Mouse (Mus musculus) limb, embryonic 13.5 days (tissue): Measurements from ENCODE around the gene Pcbp2. TPM values are rescaled to one million over a fixed set of nuclear protein-coding genes. Genes with fewer than 3 reads are reported as not detected.

Source experiments
- ATAC-seq: fragments of 200-750 bp; cut with Nextera tagmentation; 2 replicates; pipeline ENCODE4 v1.8.0; 2017; ENCODE audit warnings: low read depth, moderate number of reproducible peaks, moderate TSS enrichment; ENCODE audit not compliant: low FRiP score
- H3K27ac ChIP-seq: fragments of 300-500 bp; sonication (generic); 2 replicates; pipeline ENCODE4 v1.5.1; 2015; ENCODE audit warnings: inconsistent platforms, mild to moderate bottlenecking, moderate library complexity
- H3K27me3 ChIP-seq: fragments of 300-500 bp; sonication (generic); 2 replicates; pipeline ENCODE4 v1.6.1; 2015; ENCODE audit warnings: mild to moderate bottlenecking, inconsistent platforms
- H3K36me3 ChIP-seq: fragments of 300-500 bp; sonication (generic); 2 replicates; pipeline ENCODE4 v1.6.1; 2015; ENCODE audit warnings: inconsistent platforms, mild to moderate bottlenecking, moderate library complexity
- H3K4me1 ChIP-seq: fragments of 300-500 bp; sonication (generic); 2 replicates; pipeline ENCODE4 v1.6.1; 2015; ENCODE audit warnings: inconsistent platforms
- H3K4me2 ChIP-seq: fragments of 300-500 bp; sonication (generic); replicated peaks from 2 replicates; pipeline ENCODE4 v1.6.1; 2015; ENCODE audit warnings: inconsistent platforms, mild to moderate bottlenecking, moderate library complexity
- H3K4me3 ChIP-seq: fragments of 300-500 bp; sonication (generic); 2 replicates; pipeline ENCODE4 v1.5.1; 2015; ENCODE audit warnings: moderate library complexity, mild to moderate bottlenecking, inconsistent platforms
- H3K9ac ChIP-seq: fragments of 300-500 bp; sonication (generic); 2 replicates; pipeline ENCODE4 v1.6.1; 2015; ENCODE audit warnings: mild to moderate bottlenecking, inconsistent platforms
- H3K9me3 ChIP-seq: fragments of 300-500 bp; sonication (generic); 2 replicates; pipeline ENCODE4 v1.6.1; 2016; ENCODE audit warnings: inconsistent platforms
- WGBS: fragments of 180-500 bp; shearing (Covaris S2); methylation state at CpG from one replicate; pipeline ENCODE4 v1.1.7; 2015; 5-methylcytosine and 5-hydroxymethylcytosine counted together
- polyA plus RNA-seq: library from polyadenylated mRNA; unstranded; fragments of >200 nt; fragmentation: Nextera tagmentation; extraction: Ambion mirVana; gene quantifications from 2 replicates; pipeline ENCODE4 v1.2.1, GENCODE M21; 2015

Pcbp2 gene
- polyA plus RNA-seq, 1 experiment from 2014 or later: 262 TPM

DNA sequence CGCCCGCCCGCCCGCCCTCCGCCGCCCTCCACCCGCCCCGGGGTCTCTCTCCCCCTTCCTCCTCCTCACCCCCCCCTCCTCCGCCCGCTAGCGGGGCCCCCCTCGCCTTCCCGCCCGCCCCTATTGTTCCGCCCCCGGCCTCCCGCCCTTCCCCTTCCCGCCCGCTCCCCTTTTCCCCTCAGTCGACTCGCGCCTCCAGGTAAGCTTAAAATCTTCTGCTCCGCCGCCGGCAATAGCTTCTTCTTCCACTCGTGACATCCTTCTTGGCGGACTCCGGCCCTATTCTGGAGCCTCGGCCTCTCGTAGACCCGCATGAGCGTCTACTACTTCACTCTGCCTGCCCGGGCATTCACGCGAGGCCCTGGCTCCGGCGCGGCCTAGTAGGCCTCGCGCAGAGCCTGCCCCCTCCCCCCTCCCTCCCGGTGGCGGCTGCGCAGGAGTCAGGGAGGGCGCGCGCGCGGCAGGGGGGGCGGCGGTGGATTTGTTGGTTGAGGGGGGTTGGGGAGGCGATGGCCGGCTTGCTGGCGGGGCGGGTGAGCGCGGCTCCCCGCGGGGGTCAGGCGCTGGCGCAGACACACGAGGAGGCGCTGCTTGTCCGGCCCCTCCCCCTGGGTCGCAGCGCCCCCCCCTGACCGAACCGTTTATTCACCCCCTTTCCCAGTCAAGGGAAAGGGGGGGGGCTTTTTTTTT is 411 bp downstream of the Pcbp2 start:
- peak overlapping the region; percentile 82 for H3K4me3 ChIP-seq
- WGBS: under 1% methylated on average over 37 of the region's 67 CpGs
- H3K9ac ChIP-seq: peak overlapping the region; percentile 96
- no peaks in the 10 kb centered on the region for H3K9me3 ChIP-seq
- H3K27me3 ChIP-seq: no peaks in the 10 kb centered on the region
- peak overlapping the region; percentile 98 for H3K27ac ChIP-seq
- ATAC-seq: peak; percentile 60
- peak overlapping the region; percentile 63 for H3K4me2 ChIP-seq
- peaks cover 17% of the 10 kb centered on the region for H3K4me1 ChIP-seq
- peaks cover 23% of the 10 kb centered on the region for H3K36me3 ChIP-seq

DNA sequence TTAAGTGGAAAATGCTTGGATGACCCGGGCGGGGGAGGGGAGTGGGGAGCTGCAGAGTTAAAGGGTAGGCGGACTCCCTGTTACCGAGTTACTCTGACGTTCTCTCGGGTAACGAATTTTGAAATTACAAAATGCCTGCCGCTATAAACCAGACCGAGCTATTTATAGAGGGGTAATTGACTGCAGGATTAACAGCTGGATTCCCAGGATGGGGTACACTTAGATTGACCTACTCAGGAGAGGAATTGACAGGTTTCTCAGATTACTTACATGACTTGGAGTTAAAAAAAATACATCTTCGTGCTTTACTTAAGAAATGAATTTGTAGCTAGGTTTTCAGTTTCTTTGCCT is 931 bp downstream of the Pcbp2 start:
- H3K27ac ChIP-seq: peak overlapping the region; percentile 98
- no peaks in the 10 kb centered on the region for H3K9me3 ChIP-seq
- no peak for ATAC-seq
- H3K4me3 ChIP-seq: peak overlapping the region; percentile 82
- H3K9ac ChIP-seq: peak overlapping the region; percentile 96
- WGBS: 1% methylated on average over 10 of the region's 10 CpGs
- peaks cover 29% of the 10 kb centered on the region for H3K36me3 ChIP-seq
- no peaks in the 10 kb centered on the region for H3K27me3 ChIP-seq
- H3K4me1 ChIP-seq: peaks cover 17% of the 10 kb centered on the region
- peak overlapping the region; percentile 63 for H3K4me2 ChIP-seq

DNA sequence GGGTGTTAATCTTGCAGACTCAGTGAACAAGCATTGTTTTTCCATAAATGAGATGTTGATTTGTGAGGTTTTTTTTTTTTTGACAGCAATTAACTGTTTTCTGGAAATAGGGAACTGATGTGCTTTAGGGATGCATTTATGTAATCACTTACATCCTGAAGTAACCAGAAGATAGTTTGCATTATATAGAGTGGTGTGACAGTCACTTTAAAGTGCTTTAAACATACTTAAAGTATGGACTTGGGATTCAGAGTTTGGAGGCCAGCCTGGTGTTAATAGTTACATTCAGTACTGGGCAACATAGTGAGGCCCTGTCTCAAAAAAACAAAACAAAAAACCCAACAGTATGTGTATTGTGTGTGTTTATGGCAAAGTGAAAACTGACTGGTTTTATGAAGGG is 1.4 kb downstream of the Pcbp2 start:
- peak overlapping the region; percentile 82 for H3K4me3 ChIP-seq
- no peaks in the 10 kb centered on the region for H3K27me3 ChIP-seq
- no peak overlapping the region for H3K27ac ChIP-seq
- peak overlapping the region; percentile 96 for H3K9ac ChIP-seq
- ATAC-seq: no peak
- H3K4me2 ChIP-seq: peak overlapping the region; percentile 63
- H3K9me3 ChIP-seq: no peaks in the 10 kb centered on the region
- peaks cover 17% of the 10 kb centered on the region for H3K4me1 ChIP-seq
- peaks cover 33% of the 10 kb centered on the region for H3K36me3 ChIP-seq

DNA sequence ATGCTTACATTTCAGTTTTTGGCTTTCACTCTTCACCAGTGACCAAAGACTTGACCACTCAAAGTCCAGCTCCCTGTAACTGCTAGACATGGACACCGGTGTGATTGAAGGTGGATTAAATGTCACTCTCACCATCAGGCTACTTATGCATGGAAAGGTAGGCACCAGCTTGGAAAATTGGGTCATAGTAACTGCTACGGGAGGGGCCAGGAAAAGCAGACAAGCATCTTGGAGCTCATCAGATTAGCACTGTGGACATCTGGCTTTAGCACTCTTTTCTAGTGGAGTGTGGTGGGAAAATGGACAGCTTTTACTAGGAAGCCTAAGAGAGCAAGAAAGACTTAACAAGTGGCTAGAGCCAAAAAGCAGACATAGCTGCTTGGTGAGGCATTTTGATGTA is 2.9 kb downstream of the Pcbp2 start:
- Histone ChIP-seq H3K36me3 (peaks cover 47% of the 10 kb centered on the region), H3K9ac (no peak overlapping the region), H3K9me3 (no peaks in the 10 kb centered on the region), H3K4me3 (no peak overlapping the region), H3K4me2 (peak overlapping the region; percentile 31; the same call in 1 of the 2 replicates), H3K4me1 (peaks cover 17% of the 10 kb centered on the region), H3K27me3 (no peaks in the 10 kb centered on the region), H3K27ac (no peak overlapping the region)
- ATAC-seq: no peak
- 74% methylated on average over 2 of the region's 2 CpGs for WGBS

DNA sequence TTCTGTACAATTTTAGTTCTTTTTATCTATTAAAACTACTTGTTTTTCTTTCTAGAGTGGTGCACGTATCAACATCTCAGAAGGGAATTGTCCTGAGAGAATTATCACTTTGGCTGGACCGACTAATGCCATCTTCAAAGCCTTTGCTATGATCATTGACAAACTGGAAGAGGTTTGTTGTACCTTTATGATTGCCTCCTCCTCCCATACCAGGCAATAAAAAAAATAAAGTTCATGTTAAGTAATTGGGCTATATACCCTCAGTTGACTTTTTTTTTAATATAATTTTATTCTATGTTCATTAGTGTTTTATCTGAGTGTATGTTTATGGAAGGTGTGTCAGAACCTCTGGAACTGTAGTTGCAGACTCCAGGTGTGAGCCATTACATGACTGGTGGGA is 4.2 kb downstream of the Pcbp2 start:
- peaks cover 17% of the 10 kb centered on the region for H3K4me1 ChIP-seq
- no peak for ATAC-seq
- no peak overlapping the region for H3K9ac ChIP-seq
- H3K4me3 ChIP-seq: no peak overlapping the region
- no peaks in the 10 kb centered on the region for H3K9me3 ChIP-seq
- H3K36me3 ChIP-seq: peaks cover 59% of the 10 kb centered on the region
- H3K27me3 ChIP-seq: no peaks in the 10 kb centered on the region
- H3K4me2 ChIP-seq: no peak overlapping the region
- WGBS: 86% methylated on average over 2 of the region's 2 CpGs
- H3K27ac ChIP-seq: no peak overlapping the region

DNA sequence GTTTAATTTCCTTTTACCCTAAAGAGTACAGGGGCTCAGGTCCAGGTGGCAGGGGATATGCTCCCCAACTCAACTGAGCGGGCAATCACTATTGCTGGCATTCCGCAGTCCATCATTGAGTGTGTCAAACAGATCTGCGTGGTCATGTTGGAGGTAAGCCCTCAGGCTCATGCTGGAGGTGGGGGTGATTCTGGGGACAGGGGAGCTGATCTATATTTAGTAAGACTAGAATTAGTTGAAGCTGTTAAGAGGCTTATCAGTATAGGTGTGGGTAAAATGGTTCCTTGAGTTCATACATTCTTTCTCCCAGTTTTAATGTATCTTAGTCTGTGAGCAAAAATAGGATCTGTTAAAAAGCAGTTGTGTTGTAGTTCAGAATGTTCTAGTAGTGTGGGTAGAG is 12.8 kb downstream of the Pcbp2 start:
- Histone ChIP-seq H3K9me3 (no peaks in the 10 kb centered on the region), H3K27me3 (no peaks in the 10 kb centered on the region), H3K36me3 (peaks cover 84% of the 10 kb centered on the region), H3K4me2 (no peak overlapping the region), H3K27ac (no peak overlapping the region), H3K4me1 (no peaks in the 10 kb centered on the region), H3K4me3 (no peak overlapping the region), H3K9ac (no peak overlapping the region)
- no peak for ATAC-seq
- WGBS: 83% methylated on average over 3 of the region's 3 CpGs

DNA sequence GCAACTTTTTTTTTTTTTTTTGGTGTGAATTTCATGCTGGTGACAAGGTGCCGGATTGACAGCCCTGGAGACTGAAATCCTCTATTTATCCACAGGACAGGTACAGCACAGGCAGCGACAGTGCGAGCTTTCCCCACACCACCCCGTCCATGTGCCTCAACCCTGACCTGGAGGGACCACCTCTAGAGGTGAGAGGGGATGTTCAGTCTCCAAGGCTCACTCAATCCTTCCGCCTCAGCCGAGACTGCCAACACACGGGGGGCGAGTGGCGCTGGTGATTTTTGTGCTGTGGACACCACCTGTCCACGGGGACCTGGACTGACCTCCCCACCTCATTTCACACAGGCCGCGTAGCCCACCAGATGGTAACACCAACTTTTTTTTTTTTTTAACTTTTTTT is 15.5 kb downstream of the Pcbp2 start:
- H3K27ac ChIP-seq: no peak overlapping the region
- no peak for ATAC-seq
- H3K4me2 ChIP-seq: no peak overlapping the region
- H3K4me3 ChIP-seq: no peak overlapping the region
- no peak overlapping the region for H3K9ac ChIP-seq
- H3K9me3 ChIP-seq: no peaks in the 10 kb centered on the region
- no peaks in the 10 kb centered on the region for H3K4me1 ChIP-seq
- peaks cover 85% of the 10 kb centered on the region for H3K36me3 ChIP-seq
- no peaks in the 10 kb centered on the region for H3K27me3 ChIP-seq
- WGBS: 92% methylated on average over 12 of the region's 12 CpGs

DNA sequence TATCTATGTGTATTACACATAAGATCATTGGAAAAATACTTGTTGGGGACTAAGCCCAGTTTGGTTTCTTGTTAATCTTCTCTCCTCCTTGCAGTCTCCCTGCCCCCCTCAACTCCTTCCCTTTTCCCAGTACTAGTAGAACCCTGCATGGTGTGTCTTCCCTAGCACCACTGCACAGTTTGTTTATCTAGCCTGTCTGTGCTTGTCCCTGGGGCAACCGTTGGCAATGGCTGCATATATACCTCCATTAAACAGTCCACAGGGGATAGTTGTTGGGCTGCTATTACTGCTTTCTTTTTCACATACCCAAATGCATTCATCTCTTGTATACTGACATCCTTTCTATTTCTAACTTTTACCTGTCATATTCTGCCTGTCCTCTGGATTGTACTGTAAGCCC is 17.3 kb downstream of the Pcbp2 start:
- no peak overlapping the region for H3K4me3 ChIP-seq
- no peak overlapping the region for H3K9ac ChIP-seq
- no peaks in the 10 kb centered on the region for H3K9me3 ChIP-seq
- no peaks in the 10 kb centered on the region for H3K4me1 ChIP-seq
- peaks cover 84% of the 10 kb centered on the region for H3K36me3 ChIP-seq
- ATAC-seq: no peak
- H3K4me2 ChIP-seq: no peak overlapping the region
- no peaks in the 10 kb centered on the region for H3K27me3 ChIP-seq
- 75% methylated on average over 1 of the region's 1 CpGs for WGBS
- H3K27ac ChIP-seq: no peak overlapping the region

DNA sequence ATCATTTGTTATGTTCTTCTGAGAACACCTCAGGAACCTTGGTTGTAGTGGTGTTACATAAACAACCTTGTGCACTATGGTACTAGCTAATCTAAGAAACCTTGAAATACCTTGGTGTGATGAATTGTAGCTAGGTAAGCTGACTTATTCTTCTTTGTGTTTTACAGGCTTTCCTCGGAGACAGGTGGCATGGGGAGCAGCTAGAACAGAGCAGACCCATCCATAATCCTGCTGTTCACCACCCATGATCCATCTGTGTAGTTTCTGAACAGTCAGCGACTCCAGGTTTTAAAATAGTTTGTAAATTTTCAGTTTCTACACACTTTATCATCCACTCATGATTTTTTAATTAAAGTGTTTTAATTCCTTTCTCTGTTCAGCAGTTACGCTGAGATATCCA is 28.0 kb downstream of the Pcbp2 start:
- Histone ChIP-seq H3K27me3 (no peaks in the 10 kb centered on the region), H3K4me1 (no peaks in the 10 kb centered on the region), H3K36me3 (peaks cover 95% of the 10 kb centered on the region), H3K27ac (no peak overlapping the region), H3K9me3 (no peaks in the 10 kb centered on the region), H3K4me2 (no peak overlapping the region), H3K9ac (no peak overlapping the region), H3K4me3 (no peak overlapping the region)
- ATAC-seq: no peak
- 90% methylated on average over 3 of the region's 3 CpGs for WGBS

DNA sequence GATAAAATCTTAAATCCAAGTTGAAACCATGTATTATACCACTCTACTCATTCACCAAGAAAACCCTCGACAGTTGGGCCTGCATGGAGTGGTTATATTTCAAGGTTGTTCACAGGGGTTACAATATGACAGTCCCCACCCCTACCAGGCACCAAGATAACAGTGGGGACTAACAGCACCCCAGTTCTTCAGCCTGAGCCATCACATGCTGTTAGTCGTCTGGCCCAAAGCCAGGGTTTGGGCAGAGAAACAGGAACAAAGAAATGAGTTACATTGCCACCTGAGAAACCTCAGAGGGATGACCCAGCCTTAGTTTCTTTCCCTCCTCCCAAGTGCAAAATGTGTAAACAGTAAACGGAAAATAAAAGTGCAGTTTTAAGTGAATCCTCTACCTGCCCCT is 29.0 kb downstream of the Pcbp2 start:
- ATAC-seq: no peak
- Histone ChIP-seq H3K4me3 (no peak overlapping the region), H3K36me3 (peaks cover 96% of the 10 kb centered on the region), H3K9me3 (no peaks in the 10 kb centered on the region), H3K9ac (no peak overlapping the region), H3K4me2 (no peak overlapping the region), H3K27me3 (no peaks in the 10 kb centered on the region), H3K27ac (no peak overlapping the region), H3K4me1 (no peaks in the 10 kb centered on the region)
- WGBS: 74% methylated on average over 3 of the region's 3 CpGs

DNA sequence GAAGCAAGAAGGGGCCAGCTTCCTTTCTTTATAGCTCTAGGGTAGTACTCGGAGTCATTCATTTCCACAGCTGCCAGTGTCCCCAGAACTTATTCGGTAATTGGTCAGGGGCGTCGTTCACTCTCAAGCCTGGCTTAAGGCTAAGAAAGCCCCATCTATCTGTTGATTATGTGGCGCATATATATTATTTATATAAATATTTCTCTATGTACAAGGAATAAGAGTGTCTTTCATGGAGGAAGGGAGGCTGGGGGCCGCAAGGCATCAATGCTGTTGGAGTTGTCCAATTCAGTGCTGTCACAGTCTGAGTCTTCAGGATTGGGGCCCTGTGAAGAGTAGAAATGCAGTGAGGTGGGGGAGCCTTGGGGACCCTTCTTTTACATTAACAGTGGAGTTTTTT is 29.5 kb downstream of the Pcbp2 start:
- no peaks in the 10 kb centered on the region for H3K9me3 ChIP-seq
- no peak overlapping the region for H3K4me2 ChIP-seq
- H3K4me3 ChIP-seq: no peak overlapping the region
- no peaks in the 10 kb centered on the region for H3K27me3 ChIP-seq
- H3K36me3 ChIP-seq: peaks cover 96% of the 10 kb centered on the region
- H3K27ac ChIP-seq: no peak overlapping the region
- no peak overlapping the region for H3K9ac ChIP-seq
- no peak for ATAC-seq
- WGBS: 87% methylated on average over 6 of the region's 6 CpGs
- H3K4me1 ChIP-seq: no peaks in the 10 kb centered on the region

DNA sequence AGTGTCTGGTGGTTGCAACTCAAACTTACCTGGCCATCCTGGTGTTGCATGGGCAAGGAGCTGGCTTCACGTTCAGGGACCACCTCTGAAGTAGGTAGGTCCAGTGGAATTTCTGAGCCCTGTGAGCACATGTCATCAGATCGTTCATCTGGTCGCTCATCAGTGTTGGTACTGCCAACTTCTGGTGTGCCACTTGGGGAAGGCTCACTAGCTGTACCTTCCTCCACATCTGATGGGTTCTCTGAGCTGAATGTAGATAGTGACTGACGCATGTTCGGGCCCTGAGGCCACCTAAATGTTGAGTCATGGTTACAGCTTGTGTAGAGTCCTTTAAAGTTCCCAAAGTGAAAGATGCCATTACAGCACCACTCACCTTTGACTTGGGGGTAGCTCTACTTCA is 30.1 kb downstream of the Pcbp2 start:
- H3K4me1 ChIP-seq: peaks cover 3% of the 10 kb centered on the region; the same call in 1 of the 2 replicates
- H3K27ac ChIP-seq: no peak overlapping the region
- H3K4me2 ChIP-seq: no peak overlapping the region
- WGBS: 87% methylated on average over 5 of the region's 5 CpGs
- no peak overlapping the region for H3K9ac ChIP-seq
- no peaks in the 10 kb centered on the region for H3K27me3 ChIP-seq
- no peak for ATAC-seq
- no peak overlapping the region for H3K4me3 ChIP-seq
- peaks cover 96% of the 10 kb centered on the region for H3K36me3 ChIP-seq
- no peaks in the 10 kb centered on the region for H3K9me3 ChIP-seq

DNA sequence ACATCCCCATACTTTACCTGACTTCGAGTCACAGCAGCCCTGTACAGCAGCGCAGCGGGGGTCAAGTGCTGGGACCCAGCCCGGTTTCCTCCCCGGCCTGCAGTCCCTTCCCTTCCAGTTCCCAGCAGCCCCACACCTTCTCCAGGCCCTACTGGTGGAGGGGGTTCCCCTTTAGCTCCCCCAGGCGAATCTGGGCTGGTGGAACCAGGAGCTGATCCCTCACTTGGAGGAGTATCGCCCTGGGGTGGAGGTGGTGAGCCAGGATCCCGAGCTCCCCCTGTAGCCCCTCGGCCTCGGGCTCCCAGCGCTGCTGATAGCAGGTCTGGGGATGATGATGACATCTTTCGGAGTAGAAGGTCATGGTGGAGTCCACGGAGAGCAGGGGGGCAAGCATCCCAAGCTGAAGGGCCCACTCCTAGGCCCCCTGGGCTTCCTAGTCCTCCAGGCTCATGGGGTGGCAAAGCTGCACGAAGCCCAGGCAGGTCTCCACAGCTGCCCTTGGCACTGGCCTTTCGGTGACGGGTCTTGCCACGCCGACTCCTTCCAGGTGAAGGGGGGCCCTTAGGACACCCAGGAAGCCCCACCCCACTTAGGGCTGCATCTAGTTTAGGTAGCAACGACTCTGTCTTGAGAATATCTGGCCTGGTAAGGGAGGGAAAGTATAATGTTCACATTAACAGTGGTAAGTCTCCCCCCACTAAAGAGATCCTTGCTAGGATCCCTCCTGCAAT is 30.9 kb downstream of the Pcbp2 start:
- Histone ChIP-seq H3K27me3 (no peaks in the 10 kb centered on the region), H3K9me3 (no peaks in the 10 kb centered on the region), H3K4me2 (no peak overlapping the region), H3K36me3 (peaks cover 93% of the 10 kb centered on the region), H3K4me1 (peaks cover 3% of the 10 kb centered on the region; the same call in 1 of the 2 replicates), H3K27ac (no peak overlapping the region), H3K4me3 (no peak overlapping the region), H3K9ac (no peak overlapping the region)
- ATAC-seq: no peak
- 87% methylated on average over 19 of the region's 19 CpGs for WGBS
